In genomic region chr1:191416611-191417010, GRCm38 (mm10) we compare ENCODE assay signal across 25 mouse cellular contexts. TPM values are rescaled to one million over a fixed set of nuclear protein-coding genes. Genes with fewer than 3 reads are reported as not detected.
DNase-seq lines count a peak whose midpoint lies in the region; ATAC-seq lines count a peak whose summit lies in the region.
"Had no signal": no experiment of that assay in that cellular context is flagged by ENCODE, and none has a peak within 500 bp of the region (broad histone marks: within the 10 kb centered on the region; RNA-seq: fewer than 3 reads in every experiment).

No protein-coding gene starts in this region.

- H3K9ac ChIP-seq in heart, embryonic 11.5 days (ENCODE audit: low read depth, low read length) = no peak overlapping the region
- H3K9ac ChIP-seq in limb, embryonic 11.5 days (ENCODE audit: low read length) = no peak overlapping the region
- no peak overlapping the region for H3K9ac ChIP-seq in midbrain, embryonic 11.5 days (ENCODE audit: low read length)
- H3K9ac ChIP-seq: forebrain, embryonic 12.5 days; heart, embryonic 13.5 days; hindbrain, embryonic 12.5 days; liver, embryonic 14.5 days; lung, embryonic 15.5 days had no signal

- no peak for ATAC-seq in heart, embryonic 11.5 days (replicated peaks; ENCODE audit: insufficient number of reproducible peaks, low FRiP score, low TSS enrichment)
- no peak for ATAC-seq in limb, embryonic 11.5 days (ENCODE audit: insufficient number of reproducible peaks, low FRiP score, low TSS enrichment, low read depth)
- no peak for ATAC-seq in midbrain, embryonic 11.5 days (ENCODE audit: low FRiP score)

- 51% methylated on average over 3 of the region's 3 CpGs for WGBS in heart, embryonic 10.5 days
- WGBS in heart, embryonic 11.5 days (ENCODE audit: insufficient replicate concordance) = 52% methylated on average over 3 of the region's 3 CpGs
- WGBS in limb, embryonic 11.5 days = 20% methylated on average over 3 of the region's 3 CpGs
- 23% methylated on average over 3 of the region's 3 CpGs for WGBS in limb, embryonic 10.5 days
- 48% methylated on average over 3 of the region's 3 CpGs for WGBS in midbrain, embryonic 11.5 days

- H3K4me2 ChIP-seq in heart, embryonic 11.5 days = no peak overlapping the region
- H3K4me2 ChIP-seq in limb, embryonic 11.5 days (ENCODE audit: low read depth, severe bottlenecking) = no peak overlapping the region
- H3K4me2 ChIP-seq in midbrain, embryonic 11.5 days = no peak overlapping the region
- H3K4me2 ChIP-seq: forebrain, embryonic 12.5 days; heart, embryonic 13.5 days; hindbrain, embryonic 12.5 days; lung, embryonic 15.5 days had no signal

- H3K36me3 ChIP-seq in heart, embryonic 10.5 days = no peaks in the 10 kb centered on the region
- H3K36me3 ChIP-seq in heart, embryonic 11.5 days (ENCODE audit: control insufficient read depth, insufficient read depth, low read length) = no peaks in the 10 kb centered on the region
- H3K36me3 ChIP-seq in limb, embryonic 11.5 days (ENCODE audit: control insufficient read depth, insufficient read depth, low read length) = no peaks in the 10 kb centered on the region
- H3K36me3 ChIP-seq in limb, embryonic 10.5 days = no peaks in the 10 kb centered on the region
- H3K36me3 ChIP-seq in midbrain, embryonic 11.5 days (ENCODE audit: control insufficient read depth, insufficient read depth, low read length) = no peaks in the 10 kb centered on the region
- H3K36me3 ChIP-seq: forebrain, embryonic 12.5 days; heart, embryonic 13.5 days; hindbrain, embryonic 12.5 days; lung, embryonic 15.5 days had no signal

- peak overlapping the region; percentile 60 for H3K27ac ChIP-seq in heart, embryonic 10.5 days
- no peak overlapping the region for H3K27ac ChIP-seq in heart, embryonic 11.5 days (ENCODE audit: low read depth, low read length)
- H3K27ac ChIP-seq in limb, embryonic 11.5 days (replicated peaks; ENCODE audit: low read depth, low read length) = no peak overlapping the region; the same call in 1 of the 2 replicates
- H3K27ac ChIP-seq in limb, embryonic 10.5 days = no peak overlapping the region; the same call in 1 of the 2 replicates
- H3K27ac ChIP-seq in brown adipose tissue, adult 24 weeks (replicated peaks; ENCODE audit: low read depth, low read length) = peak overlapping the region; percentile 23
- H3K27ac ChIP-seq in midbrain, embryonic 11.5 days (ENCODE audit: low read depth, low read length) = no peak overlapping the region
- H3K27ac ChIP-seq: forebrain, embryonic 12.5 days; heart, embryonic 13.5 days; hindbrain, embryonic 12.5 days; liver, embryonic 14.5 days; lung, embryonic 15.5 days had no signal

- no peaks in the 10 kb centered on the region for H3K27me3 ChIP-seq in heart, embryonic 10.5 days (ENCODE audit: insufficient read depth, poor library complexity, severe bottlenecking)
- H3K27me3 ChIP-seq in heart, embryonic 11.5 days (ENCODE audit: control insufficient read depth, insufficient read depth, low read length) = no peaks in the 10 kb centered on the region
- no peaks in the 10 kb centered on the region for H3K27me3 ChIP-seq in limb, embryonic 11.5 days (ENCODE audit: control insufficient read depth, insufficient read depth, low read length)
- H3K27me3 ChIP-seq in limb, embryonic 10.5 days (ENCODE audit: low read depth, poor library complexity, severe bottlenecking) = no peaks in the 10 kb centered on the region
- no peaks in the 10 kb centered on the region for H3K27me3 ChIP-seq in midbrain, embryonic 11.5 days (ENCODE audit: control insufficient read depth, insufficient read depth, low read length)
- H3K27me3 ChIP-seq: forebrain, embryonic 12.5 days; heart, embryonic 13.5 days; hindbrain, embryonic 12.5 days; lung, embryonic 15.5 days had no signal

- peaks cover 56% of the 10 kb centered on the region for H3K4me1 ChIP-seq in heart, embryonic 10.5 days
- H3K4me1 ChIP-seq in heart, embryonic 11.5 days (ENCODE audit: control insufficient read depth, insufficient read depth, low read length) = peaks cover 24% of the 10 kb centered on the region
- peaks cover 21% of the 10 kb centered on the region for H3K4me1 ChIP-seq in limb, embryonic 11.5 days (ENCODE audit: control insufficient read depth, insufficient read depth, low read length)
- peaks cover 61% of the 10 kb centered on the region for H3K4me1 ChIP-seq in limb, embryonic 10.5 days
- H3K4me1 ChIP-seq in brown adipose tissue, adult 24 weeks (ENCODE audit: control insufficient read depth, insufficient read depth, insufficient read length, low read length) = peaks cover 11% of the 10 kb centered on the region
- no peaks in the 10 kb centered on the region for H3K4me1 ChIP-seq in midbrain, embryonic 11.5 days (ENCODE audit: control insufficient read depth, insufficient read depth, low read length)

- H3K4me3 ChIP-seq in heart, embryonic 10.5 days = no peak overlapping the region
- no peak overlapping the region for H3K4me3 ChIP-seq in heart, embryonic 11.5 days (ENCODE audit: low read depth, low read length)
- no peak overlapping the region for H3K4me3 ChIP-seq in limb, embryonic 11.5 days (ENCODE audit: low read depth, low read length)
- no peak overlapping the region for H3K4me3 ChIP-seq in limb, embryonic 10.5 days
- no peak overlapping the region for H3K4me3 ChIP-seq in brown adipose tissue, adult 24 weeks (ENCODE audit: insufficient read depth, low read depth, low read length)
- H3K4me3 ChIP-seq in midbrain, embryonic 11.5 days (ENCODE audit: low read depth, low read length) = no peak overlapping the region
- H3K4me3 ChIP-seq: forebrain, embryonic 12.5 days; heart, embryonic 13.5 days; hindbrain, embryonic 12.5 days; lung, embryonic 15.5 days; megakaryocyte, embryonic 14.5 days had no signal

- DNase-seq in embryo, embryonic 10 days (ENCODE audit: low spot score) = peak; percentile 22
- no peak for DNase-seq in embryo, embryonic 11 days
- DNase-seq in heart, embryonic 10.5 days (ENCODE audit: low spot score) = no peak
- peak; percentile 21 for DNase-seq in limb, embryonic 11.5 days (ENCODE audit: low spot score)
- no peak for DNase-seq in limb, embryonic 10.5 days (ENCODE audit: low spot score)
- DNase-seq in midbrain, embryonic 11.5 days (ENCODE audit: low spot score, missing footprints) = no peak
- DNase-seq: adrenal gland, postnatal 36 days; cerebellum, adult 18-20 months; cerebellum, postnatal 14 days; heart, postnatal 14 days; kidney, adult 8-10 months; kidney, postnatal 14 days; left cerebral cortex, postnatal 4 days; lung, postnatal 36 days; midbrain, embryonic 14.5 days; right cerebral cortex, postnatal 14 days; thymus, postnatal 25 days had no signal

- H3K9me3 ChIP-seq in heart, embryonic 10.5 days = no peaks in the 10 kb centered on the region
- H3K9me3 ChIP-seq in heart, embryonic 11.5 days (replicated peaks; ENCODE audit: control insufficient read depth, low read length) = no peaks in the 10 kb centered on the region
- no peaks in the 10 kb centered on the region for H3K9me3 ChIP-seq in limb, embryonic 11.5 days (ENCODE audit: control insufficient read depth, low read length)
- no peaks in the 10 kb centered on the region for H3K9me3 ChIP-seq in limb, embryonic 10.5 days (replicated peaks)
- no peaks in the 10 kb centered on the region for H3K9me3 ChIP-seq in midbrain, embryonic 11.5 days (ENCODE audit: control insufficient read depth, low read length)
- H3K9me3 ChIP-seq: forebrain, embryonic 12.5 days; heart, embryonic 13.5 days; hindbrain, embryonic 12.5 days; lung, embryonic 15.5 days; megakaryocyte, embryonic 14.5 days had no signal

RNA-seq across cellular contexts. Expression of gene Ppp2r5a, which starts 13.5 kb away (rescaled TPM):
- 21.8 and 27.6 TPM in 2 replicates for polyA plus RNA-seq in heart, embryonic 10.5 days (2016; fragmentation: Nextera tagmentation; extraction: Ambion mirVana)
- polyA plus RNA-seq in heart, embryonic 11.5 days (2014; fragmentation: Nextera tagmentation; extraction: Ambion mirVana) = 41.1 and 43.4 TPM in 2 replicates
- polyA plus RNA-seq in limb, embryonic 11.5 days (2014; fragmentation: Nextera tagmentation; extraction: Ambion mirVana) = 17.0 and 20.3 TPM in 2 replicates
- 11.3 and 14.4 TPM in 2 replicates for polyA plus RNA-seq in limb, embryonic 10.5 days (2016; fragmentation: Nextera tagmentation; extraction: Ambion mirVana)
- polyA plus RNA-seq in brown adipose tissue, adult 24 weeks (2012; ENCODE audit: insufficient read depth, insufficient read length, missing spikeins) = 895 and 923 TPM in 2 replicates
- polyA plus RNA-seq in midbrain, embryonic 11.5 days (2014; fragmentation: Nextera tagmentation; extraction: Ambion mirVana) = 14.8 and 19.2 TPM in 2 replicates

Comparison
In these comparisons a context has a peak if more than half of its experiments do, and no peak if none do; other contexts are left out.
1. DNase-seq: peak in embryo, embryonic 10 days (single experiment) and limb, embryonic 11.5 days (single experiment); none in embryo, embryonic 11 days (single experiment), heart, embryonic 10.5 days (single experiment), limb, embryonic 10.5 days (single experiment) and midbrain, embryonic 11.5 days (single experiment).
2. H3K27ac ChIP-seq: peak in heart, embryonic 10.5 days (single experiment) and brown adipose tissue, adult 24 weeks (single experiment); none in heart, embryonic 11.5 days (single experiment), limb, embryonic 11.5 days (single experiment), limb, embryonic 10.5 days (single experiment) and midbrain, embryonic 11.5 days (single experiment).
3. RNA of gene Ppp2r5a, which starts 13.5 kb away (polyA plus RNA-seq): 895 to 923 TPM in brown adipose tissue, adult 24 weeks; 41.1 to 43.4 TPM in heart, embryonic 11.5 days, 21.8 to 27.6 TPM in heart, embryonic 10.5 days, 14.8 to 19.2 TPM in midbrain, embryonic 11.5 days, 17.0 to 20.3 TPM in limb, embryonic 11.5 days and 11.3 to 14.4 TPM in limb, embryonic 10.5 days; every median in the first group is over 10 times any median in the second.